Comparison of ENCODE assay signal across 9 mouse cellular contexts in genomic region chr5:24328813-24329211, GRCm38 (mm10). TPM values are rescaled to one million over a fixed set of nuclear protein-coding genes. Genes with fewer than 3 reads are reported as not detected.
DNase-seq lines count a peak whose midpoint lies in the region; ATAC-seq and TF ChIP-seq lines count a peak whose summit lies in the region.
"Had no signal": no experiment of that assay in that cellular context is flagged by ENCODE, and none has a peak within 500 bp of the region (broad histone marks: within the 10 kb centered on the region; RNA-seq: fewer than 3 reads in every experiment).

No protein-coding gene starts in this region.

- peak overlapping the region; percentile 21; the same call in 1 of the 2 replicates for H3K4me3 ChIP-seq in forebrain, embryonic 16.5 days (replicated peaks; ENCODE audit: low read length)
- H3K4me3 ChIP-seq in limb, embryonic 14.5 days (replicated peaks; ENCODE audit: low read length), result peak overlapping the region; percentile 25

- peak overlapping the region; percentile 53 for H3K4me2 ChIP-seq in forebrain, embryonic 16.5 days (ENCODE audit: low read length)
- peak overlapping the region; percentile 68 for H3K4me2 ChIP-seq in limb, embryonic 14.5 days (replicated peaks; ENCODE audit: low read depth, low read length, severe bottlenecking)

- H3K27me3 ChIP-seq in forebrain, embryonic 16.5 days (replicated peaks; ENCODE audit: control insufficient read depth, insufficient read depth, low read length), result no peaks in the 10 kb centered on the region
- H3K27me3 ChIP-seq in limb, embryonic 14.5 days (ENCODE audit: control insufficient read depth, insufficient read depth, low read length), result 0 out of 2 replicates have a peak, but pooled peaks cover 8% of the 10 kb centered on the region

- H3K9me3 ChIP-seq in forebrain, embryonic 16.5 days (ENCODE audit: control insufficient read depth, low read length), result no peaks in the 10 kb centered on the region
- H3K9me3 ChIP-seq in limb, embryonic 14.5 days (ENCODE audit: control insufficient read depth, low read length), result no peaks in the 10 kb centered on the region

- H3K9ac ChIP-seq in forebrain, embryonic 16.5 days (replicated peaks; ENCODE audit: low read depth, low read length), result peak overlapping the region; percentile 49
- peak overlapping the region; percentile 32 for H3K9ac ChIP-seq in limb, embryonic 14.5 days (ENCODE audit: low read depth, low read length, severe bottlenecking)

- peaks cover 20% of the 10 kb centered on the region for H3K4me1 ChIP-seq in forebrain, embryonic 16.5 days (replicated peaks; ENCODE audit: control insufficient read depth, insufficient read depth, low read length)
- peaks cover 17% of the 10 kb centered on the region for H3K4me1 ChIP-seq in limb, embryonic 14.5 days (ENCODE audit: control insufficient read depth, insufficient read depth, low read length)

- DNase-seq in ovary, postnatal 10 days (ENCODE audit: low spot score), result peak; percentile 1
- no peak for DNase-seq in ovary, adult 18-20 months (ENCODE audit: low spot score)
- DNase-seq in limb, embryonic 14.5 days (ENCODE audit: low spot score), result no peak
- DNase-seq in retina, embryonic 14.5 days (ENCODE audit: low spot score), result no peak
- DNase-seq in frontal cortex, postnatal 14 days (ENCODE audit: low spot score in 2 of 2), result no peak
- DNase-seq in spleen, adult 18-20 months, result no peak
- DNase-seq in urinary bladder, adult 2 months (ENCODE audit: low spot score), result no peak

- no peak for TF ChIP-seq POLR2A in limb, embryonic 14.5 days (IDR thresholded peaks at IDR 0.05; ENCODE audit: borderline replicate concordance, extremely low read depth, insufficient read depth, insufficient read length)

- 0 out of 2 replicates have a peak, but pooled peaks cover 3% of the 10 kb centered on the region for H3K36me3 ChIP-seq in forebrain, embryonic 16.5 days (ENCODE audit: control insufficient read depth, insufficient read depth)
- H3K36me3 ChIP-seq in limb, embryonic 14.5 days (ENCODE audit: control insufficient read depth, insufficient read depth, low read length), result no peaks in the 10 kb centered on the region

- no peak overlapping the region for H3K27ac ChIP-seq in forebrain, embryonic 16.5 days (ENCODE audit: low read length)
- H3K27ac ChIP-seq in limb, embryonic 14.5 days (replicated peaks; ENCODE audit: low read depth, low read length), result no peak overlapping the region

- ATAC-seq in forebrain, embryonic 16.5 days, result peak; percentile 22; the same call in 1 of the 2 replicates
- ATAC-seq in limb, embryonic 14.5 days (ENCODE audit: low FRiP score, low read depth), result no peak

- WGBS in forebrain, embryonic 16.5 days, result 55% methylated on average over 6 of the region's 6 CpGs
- WGBS in limb, embryonic 14.5 days, result 68% methylated on average over 6 of the region's 6 CpGs

RNA-seq across cellular contexts. Expression of gene Kcnh2, which starts 22.6 kb away (rescaled TPM):
- polyA plus RNA-seq in forebrain, embryonic 16.5 days (2015; fragmentation: Nextera tagmentation; extraction: Ambion mirVana), result 4.7 and 6.2 TPM in 2 replicates
- polyA plus RNA-seq in limb, embryonic 14.5 days (2012; rRNA removed), result 16.2 and 26.5 TPM in 2 replicates
- 2.8 and 3.8 TPM in 2 replicates for polyA plus RNA-seq in limb, embryonic 14.5 days (2014; fragmentation: Nextera tagmentation; extraction: Ambion mirVana)
- 56.0 and 70.5 TPM in 2 replicates for polyA plus RNA-seq in urinary bladder, adult 2 months (2012; rRNA removed)
- polyA plus RNA-seq: liver, adult 2 months had no signal

RNA-seq across cellular contexts. Expression of gene Nos3, which starts 35.8 kb away (rescaled TPM):
- 7.5 and 9.9 TPM in 2 replicates for polyA plus RNA-seq in forebrain, embryonic 16.5 days (2015; fragmentation: Nextera tagmentation; extraction: Ambion mirVana)
- 7.3 and 7.4 TPM in 2 replicates for polyA plus RNA-seq in limb, embryonic 14.5 days (2012; rRNA removed)
- 4.8 and 6.1 TPM in 2 replicates for polyA plus RNA-seq in limb, embryonic 14.5 days (2014; fragmentation: Nextera tagmentation; extraction: Ambion mirVana)
- 7.3 and 8.3 TPM in 2 replicates for polyA plus RNA-seq in urinary bladder, adult 2 months (2012; rRNA removed)
